Mouse (Mus musculus): ENCODE results near the gene Gm17268.

DNA sequence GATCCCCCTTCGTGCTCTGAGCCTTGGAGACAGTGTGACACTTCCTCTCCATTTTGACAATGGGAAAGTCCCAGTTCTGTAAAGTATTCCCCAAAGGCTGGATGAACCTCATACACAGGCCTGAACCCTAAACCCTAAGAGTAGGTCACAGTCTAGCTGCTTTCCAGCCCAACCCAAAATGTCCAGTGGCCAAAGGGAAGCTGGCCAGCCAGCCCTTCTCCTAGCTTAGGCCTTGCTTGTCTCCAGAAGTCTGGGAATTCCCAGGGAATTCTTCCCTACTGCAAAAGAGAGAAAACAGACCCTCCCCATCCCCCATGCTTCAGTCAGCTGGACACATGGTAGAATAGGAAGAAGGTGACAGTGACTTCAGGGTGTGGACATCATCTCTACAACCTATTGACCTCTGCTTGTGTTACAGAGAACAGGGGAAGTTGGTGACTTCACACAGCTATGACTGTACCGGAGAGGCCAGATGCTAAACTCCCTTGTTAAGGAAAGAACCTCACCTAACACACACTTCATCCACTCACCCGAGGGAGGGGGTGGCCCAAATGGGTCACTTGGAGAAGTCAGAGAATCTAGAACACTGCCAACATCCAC, 22.1 kb downstream of the Gm17268 start:
- TF ChIP-seq ZNF384 (IDR thresholded peaks at IDR 0.05; ENCODE audit: low read depth, low read length) (no peak), ZC3H11A (IDR thresholded peaks at IDR 0.05; ENCODE audit: borderline replicate concordance, low read depth, low read length) (no peak), MAFK (IDR thresholded peaks at IDR 0.05; ENCODE audit: insufficient read depth, low read depth, low read length) (no peak), CHD2 (IDR thresholded peaks at IDR 0.05; ENCODE audit: low read depth, low read length) (no peak), HCFC1 (IDR thresholded peaks at IDR 0.05; ENCODE audit: borderline replicate concordance, insufficient read depth, low read length) (no peak)

Data from ES-E14 (cell line).